In genomic region chr10:118132993-118133392, GRCm38 (mm10) we compare ENCODE assay signal across 11 mouse cellular contexts. TPM values are rescaled to one million over a fixed set of nuclear protein-coding genes. Genes with fewer than 3 reads are reported as not detected.
DNase-seq lines count a peak whose midpoint lies in the region; ATAC-seq lines count a peak whose summit lies in the region.
"Had no signal": no experiment of that assay in that cellular context is flagged by ENCODE, and none has a peak within 500 bp of the region (broad histone marks: within the 10 kb centered on the region; RNA-seq: fewer than 3 reads in every experiment).

No protein-coding gene starts in this region.

- H3K9ac ChIP-seq in kidney, embryonic 16.5 days (replicated peaks; ENCODE audit: low read length), result no peak overlapping the region
- no peak overlapping the region for H3K9ac ChIP-seq in embryonic facial prominence, embryonic 13.5 days
- no peak overlapping the region for H3K9ac ChIP-seq in hindbrain, embryonic 13.5 days
- no peak overlapping the region for H3K9ac ChIP-seq in midbrain, embryonic 16.5 days (ENCODE audit: low read depth, low read length)

- peaks cover 19% of the 10 kb centered on the region for H3K27me3 ChIP-seq in kidney, embryonic 16.5 days (ENCODE audit: insufficient read depth, low read length)
- H3K27me3 ChIP-seq in embryonic facial prominence, embryonic 13.5 days, result peaks cover 22% of the 10 kb centered on the region
- peaks cover 18% of the 10 kb centered on the region for H3K27me3 ChIP-seq in hindbrain, embryonic 13.5 days
- H3K27me3 ChIP-seq in midbrain, embryonic 16.5 days (ENCODE audit: control insufficient read depth, insufficient read depth, low read depth, low read length), result 0 out of 2 replicates have a peak, but pooled peaks cover 3% of the 10 kb centered on the region

- no peak; the same call in 1 of the 2 replicates for ATAC-seq in kidney, embryonic 16.5 days (ENCODE audit: low FRiP score, low TSS enrichment)
- 0 out of 2 replicates have a peak, but pooled peaks have one; percentile 32 for ATAC-seq in embryonic facial prominence, embryonic 13.5 days (ENCODE audit: insufficient number of reproducible peaks, insufficient read depth, low FRiP score, low TSS enrichment, low read depth)
- peak; percentile 61; the same call in 1 of the 2 replicates for ATAC-seq in hindbrain, embryonic 13.5 days (ENCODE audit: low FRiP score)
- peak; percentile 58; the same call in 1 of the 2 replicates for ATAC-seq in midbrain, embryonic 16.5 days

- H3K27ac ChIP-seq in kidney, embryonic 16.5 days (ENCODE audit: low read length), result no peak overlapping the region
- H3K27ac ChIP-seq in embryonic facial prominence, embryonic 13.5 days, result no peak overlapping the region
- no peak overlapping the region for H3K27ac ChIP-seq in hindbrain, embryonic 13.5 days
- no peak overlapping the region for H3K27ac ChIP-seq in midbrain, embryonic 16.5 days (ENCODE audit: low read length)

- no peaks in the 10 kb centered on the region for H3K4me1 ChIP-seq in kidney, embryonic 16.5 days (ENCODE audit: insufficient read depth, low read length)
- no peaks in the 10 kb centered on the region for H3K4me1 ChIP-seq in embryonic facial prominence, embryonic 13.5 days
- H3K4me1 ChIP-seq in hindbrain, embryonic 13.5 days (replicated peaks), result no peaks in the 10 kb centered on the region
- H3K4me1 ChIP-seq in midbrain, embryonic 16.5 days (ENCODE audit: control insufficient read depth, insufficient read depth, low read length), result no peaks in the 10 kb centered on the region

- no peaks in the 10 kb centered on the region for H3K9me3 ChIP-seq in kidney, embryonic 16.5 days (ENCODE audit: low read length)
- no peaks in the 10 kb centered on the region for H3K9me3 ChIP-seq in embryonic facial prominence, embryonic 13.5 days
- no peaks in the 10 kb centered on the region for H3K9me3 ChIP-seq in hindbrain, embryonic 13.5 days
- no peaks in the 10 kb centered on the region for H3K9me3 ChIP-seq in midbrain, embryonic 16.5 days (replicated peaks; ENCODE audit: control insufficient read depth, low read length, poor library complexity, severe bottlenecking)

- DNase-seq in kidney, adult 11 months, result no peak
- DNase-seq in c-Kit-positive CD71-positive TER-119-positive erythroid progenitor cells, embryonic 14.5 days (ENCODE audit: low spot score), result no peak
- DNase-seq in thymus, adult 18-20 months, result no peak
- no peak for DNase-seq in thymus, postnatal 4 days
- DNase-seq: heart, postnatal 10 days; layer of hippocampus, postnatal 36 days; lung, adult 18-20 months had no signal

- WGBS in kidney, embryonic 16.5 days, result 66% methylated on average over 6 of the region's 6 CpGs
- 71% methylated on average over 6 of the region's 6 CpGs for WGBS in embryonic facial prominence, embryonic 13.5 days
- 70% methylated on average over 6 of the region's 6 CpGs for WGBS in hindbrain, embryonic 13.5 days
- 62% methylated on average over 6 of the region's 6 CpGs for WGBS in midbrain, embryonic 16.5 days

- H3K4me3 ChIP-seq in kidney, embryonic 16.5 days (ENCODE audit: low read length), result peak overlapping the region; percentile 22; the same call in 1 of the 2 replicates
- no peak overlapping the region for H3K4me3 ChIP-seq in embryonic facial prominence, embryonic 13.5 days
- no peak overlapping the region; the same call in 1 of the 2 replicates for H3K4me3 ChIP-seq in hindbrain, embryonic 13.5 days
- peak overlapping the region; percentile 9; the same call in 1 of the 2 replicates for H3K4me3 ChIP-seq in midbrain, embryonic 16.5 days (ENCODE audit: low read depth, low read length)

- peak overlapping the region; percentile 21; the same call in 1 of the 2 replicates for H3K4me2 ChIP-seq in kidney, embryonic 16.5 days (replicated peaks; ENCODE audit: low read depth, low read length)
- peak overlapping the region; percentile 18; the same call in 1 of the 2 replicates for H3K4me2 ChIP-seq in embryonic facial prominence, embryonic 13.5 days
- peak overlapping the region; percentile 31 for H3K4me2 ChIP-seq in hindbrain, embryonic 13.5 days
- H3K4me2 ChIP-seq in midbrain, embryonic 16.5 days (ENCODE audit: low read length), result peak overlapping the region; percentile 27

- no peaks in the 10 kb centered on the region for H3K36me3 ChIP-seq in kidney, embryonic 16.5 days (ENCODE audit: insufficient read depth, low read length)
- H3K36me3 ChIP-seq in embryonic facial prominence, embryonic 13.5 days, result no peaks in the 10 kb centered on the region
- no peaks in the 10 kb centered on the region for H3K36me3 ChIP-seq in hindbrain, embryonic 13.5 days
- H3K36me3 ChIP-seq in midbrain, embryonic 16.5 days (ENCODE audit: control insufficient read depth, insufficient read depth, low read length), result no peaks in the 10 kb centered on the region

RNA-seq across cellular contexts. Expression of gene Mdm1, which starts 8.6 kb away (rescaled TPM):
- polyA plus RNA-seq in kidney, embryonic 16.5 days (2015; fragmentation: Nextera tagmentation; extraction: Ambion mirVana), result 26.7 and 27.1 TPM in 2 replicates
- polyA plus RNA-seq in embryonic facial prominence, embryonic 13.5 days (2015; fragmentation: Nextera tagmentation; extraction: Ambion mirVana), result 39.6 and 40.8 TPM in 2 replicates
- 36.6 and 37.1 TPM in 2 replicates for polyA plus RNA-seq in hindbrain, embryonic 13.5 days (2015; fragmentation: Nextera tagmentation; extraction: Ambion mirVana)
- polyA plus RNA-seq in midbrain, embryonic 16.5 days (2015; fragmentation: Nextera tagmentation; extraction: Ambion mirVana), result 30.6 and 31.7 TPM in 2 replicates

Comparison
In these comparisons a context has a peak if more than half of its experiments do, and no peak if none do; other contexts are left out.
1. H3K4me3 ChIP-seq: peak in kidney, embryonic 16.5 days (single experiment) and midbrain, embryonic 16.5 days (single experiment); none in embryonic facial prominence, embryonic 13.5 days (single experiment) and hindbrain, embryonic 13.5 days (single experiment).
2. Peak in every context shown above with its lines, with median percentiles within 50 percentile points of each other: H3K4me2 ChIP-seq.